Mouse (Mus musculus) CH12.LX (cell line): ENCODE measurements at regions not wholly inside any gene's neighbourhood (a gene's known extent, or its start where the extent isn't known, plus 50 kb on each side); places are given as distances from the start of the nearest gene placed in this dataset.

ENCODE experiments used
- DNase-seq: peaks from one replicate; pipeline ENCODE4 v3.0.0-alpha.2; 2013; ENCODE audit errors: extremely low read depth
- H3K27ac ChIP-seq: 2 replicates; pipeline ENCODE4 v1.5.1; 2012; ENCODE audit warnings: low read depth, mild to moderate bottlenecking, control low read depth, moderate library complexity; ENCODE audit not compliant: insufficient read depth
- H3K27me3 ChIP-seq: replicated peaks from 2 replicates; pipeline ENCODE3; 2012; ENCODE audit warnings: inconsistent platforms
- H3K36me3 ChIP-seq, 2 experiments: replicated peaks in 1 of 2; 2 replicates each; pipeline versions ENCODE3 to v1.6.1; 2012; ENCODE audit warnings: inconsistent platforms in 1 of 2, low read length in 1 of 2, mild to moderate bottlenecking in 1 of 2, mixed read lengths in 1 of 2, moderate library complexity in 1 of 2; ENCODE audit not compliant: control insufficient read depth in 1 of 2, insufficient read depth in 1 of 2
- H3K4me1 ChIP-seq, 2 experiments: 2 replicates each; pipeline ENCODE4 v1.6.1; 2012; ENCODE audit warnings: inconsistent platforms in 1 of 2, moderate library complexity in 1 of 2; ENCODE audit not compliant: insufficient read depth in 2 of 2, control insufficient read depth in 1 of 2
- H3K4me2 ChIP-seq: 2 replicates; pipeline ENCODE4 v1.6.1; 2012; ENCODE audit warnings: low read depth, mild to moderate bottlenecking, control low read depth; ENCODE audit not compliant: poor library complexity, insufficient read depth, severe bottlenecking
- H3K4me3 ChIP-seq, 3 experiments: fragments of 150-350 bp in 1 of 3; sonication (generic) in 1 of 3; replicated peaks in 1 of 3; 2 replicates each; pipeline versions ENCODE3 to v1.5.1; 2011 to 2012; ENCODE audit warnings: low read depth in 2 of 3, low read length in 2 of 3, mild to moderate bottlenecking in 2 of 3, moderate library complexity in 2 of 3, control low read depth in 1 of 3, improper control_type of control experiment in 1 of 3, inconsistent platforms in 1 of 3, mixed read lengths in 1 of 3; ENCODE audit not compliant: poor library complexity in 1 of 3
- H3K79me2 ChIP-seq: replicated peaks from 2 replicates; pipeline ENCODE4 v1.6.1; 2012; ENCODE audit warnings: mild to moderate bottlenecking, moderate library complexity; ENCODE audit not compliant: control insufficient read depth, poor library complexity, insufficient read depth, severe bottlenecking; ENCODE audit errors: extremely low read depth
- H3K9ac ChIP-seq: 2 replicates; pipeline ENCODE4 v1.6.1; 2012; ENCODE audit warnings: low read depth, mild to moderate bottlenecking, control low read depth, moderate library complexity; ENCODE audit not compliant: insufficient read depth
- H3K9me3 ChIP-seq: replicated peaks from 2 replicates; pipeline ENCODE3; 2012; ENCODE audit warnings: low read length, inconsistent platforms, mixed read lengths
- CHD2 ChIP-seq: IDR thresholded peaks from 2 replicates; pipeline ENCODE4 v1.6.1; 2011; ENCODE audit warnings: low read length, improper control_type of control experiment
- CTCF ChIP-seq, 2 experiments: IDR thresholded peaks in 1 of 2; conservative IDR thresholded peaks in 1 of 2; 2 replicates each; pipeline ENCODE4 v1.5.1; 2011 to 2012; ENCODE audit warnings: low read depth in 2 of 2, low read length in 2 of 2, improper control_type of control experiment in 1 of 2, inconsistent platforms in 1 of 2, mild to moderate bottlenecking in 1 of 2, moderate library complexity in 1 of 2
- ELF1 ChIP-seq: IDR thresholded peaks from 2 replicates; pipeline ENCODE4 v1.6.1; 2014; ENCODE audit warnings: low read depth, mild to moderate bottlenecking, inconsistent platforms, low read length, improper control_type of control experiment
- EP300 ChIP-seq: IDR thresholded peaks from 2 replicates; pipeline ENCODE4 v1.6.1; 2011; ENCODE audit warnings: low read length, improper control_type of control experiment
- HCFC1 ChIP-seq: IDR thresholded peaks from 2 replicates; pipeline ENCODE4 v1.6.1; 2012; ENCODE audit warnings: low read depth, mild to moderate bottlenecking, inconsistent platforms, low read length, improper control_type of control experiment
- JUND ChIP-seq: conservative IDR thresholded peaks from 2 replicates; pipeline ENCODE4 v1.6.1; 2011; ENCODE audit warnings: low read depth, low read length, improper control_type of control experiment
- KAT2A ChIP-seq: IDR thresholded peaks from 2 replicates; pipeline ENCODE4 v1.6.1; 2012; ENCODE audit warnings: low read length, improper control_type of control experiment, inconsistent platforms; ENCODE audit not compliant: insufficient replicate concordance
- MAFK ChIP-seq: IDR thresholded peaks from 2 replicates; pipeline ENCODE4 v1.6.1; 2011; ENCODE audit warnings: low read length, improper control_type of control experiment; ENCODE audit not compliant: insufficient replicate concordance
- MAZ ChIP-seq: IDR thresholded peaks from 2 replicates; pipeline ENCODE4 v1.6.1; 2012; ENCODE audit warnings: low read depth, mild to moderate bottlenecking, inconsistent platforms, low read length, improper control_type of control experiment, moderate library complexity
- MEF2A ChIP-seq: IDR thresholded peaks from 2 replicates; pipeline ENCODE4 v1.6.1; 2014; ENCODE audit warnings: low read depth, mild to moderate bottlenecking, inconsistent platforms, low read length, improper control_type of control experiment, borderline replicate concordance
- MXI1 ChIP-seq: IDR thresholded peaks from 2 replicates; pipeline ENCODE4 v1.6.1; 2011; ENCODE audit warnings: mild to moderate bottlenecking, low read depth, low read length, improper control_type of control experiment
- MYC ChIP-seq: IDR thresholded peaks from 2 replicates; pipeline ENCODE4 v1.6.1; 2011; ENCODE audit warnings: low read depth, mild to moderate bottlenecking, improper control_type of control experiment, low read length
- NELFE ChIP-seq: IDR thresholded peaks from 2 replicates; pipeline ENCODE4 v1.6.1; 2011; ENCODE audit warnings: low read depth, low read length, improper control_type of control experiment
- POLR2A ChIP-seq: IDR thresholded peaks from 2 replicates; pipeline ENCODE4 v1.6.1; 2011; ENCODE audit warnings: low read depth, mild to moderate bottlenecking, improper control_type of control experiment, low read length
- POLR2AphosphoS2 ChIP-seq: IDR thresholded peaks from 2 replicates; pipeline ENCODE4 v1.6.1; 2011; ENCODE audit warnings: low read depth, low read length, improper control_type of control experiment
- SIN3A ChIP-seq: IDR thresholded peaks from 2 replicates; pipeline ENCODE4 v1.6.1; 2012; ENCODE audit warnings: low read length, improper control_type of control experiment, inconsistent platforms
- SMC3 ChIP-seq: IDR thresholded peaks from 2 replicates; pipeline ENCODE4 v1.6.1; 2011; ENCODE audit warnings: low read depth, low read length, improper control_type of control experiment
- TBP ChIP-seq: conservative IDR thresholded peaks from 2 replicates; pipeline ENCODE4 v1.6.1; 2011; ENCODE audit warnings: low read depth, low read length, improper control_type of control experiment
- TCF12 ChIP-seq: IDR thresholded peaks from 2 replicates; pipeline ENCODE4 v1.6.1; 2014; ENCODE audit warnings: low read depth, mild to moderate bottlenecking, inconsistent platforms, low read length, improper control_type of control experiment
- UBTF ChIP-seq: IDR thresholded peaks from 2 replicates; pipeline ENCODE4 v1.6.1; 2012; ENCODE audit warnings: low read depth, mild to moderate bottlenecking, inconsistent platforms, low read length, improper control_type of control experiment, moderate library complexity
- ZC3H11A ChIP-seq: IDR thresholded peaks from 2 replicates; pipeline ENCODE4 v1.6.1; 2012; ENCODE audit warnings: low read depth, mild to moderate bottlenecking, inconsistent platforms, low read length, improper control_type of control experiment
- ZNF384 ChIP-seq: IDR thresholded peaks from 2 replicates; pipeline ENCODE4 v1.6.1; 2012; ENCODE audit warnings: low read depth, low read length, improper control_type of control experiment, inconsistent platforms
- dilution Hi-C: fragments of 300-500 bp; cut with MboI; formaldehyde crosslinking; loops from 2 replicates; pipeline ENCODE4 v1.14.3; 2020; ENCODE audit warnings: low sequenced_read_pairs; ENCODE audit not compliant: extremely low pct_unique_long_range_greater_than_20kb, extremely low pct_ligation_motif_present
- in situ Hi-C: fragments of 300-500 bp; cut with MboI; formaldehyde crosslinking; loops from 3 replicates; pipeline ENCODE4 v1.14.3; 2019; ENCODE audit warnings: low sequenced_read_pairs, low pct_ligation_motif_present, low pct_unique_long_range_greater_than_20kb, mixed read lengths

GRCm38 (mm10) chr2:131663199-131663809 is 101.2 kb upstream of the Adra1d start:
- TF ChIP-seq CTCF (conservative IDR thresholded peaks at IDR 0.05 in 1 of 2, IDR thresholded peaks at IDR 0.05 in 1 of 2; ENCODE audit: low read depth in 2 of 2, low read length in 2 of 2), result no peak
- no peak for TF ChIP-seq CHD2
- TF ChIP-seq ZC3H11A, result no peak
- TF ChIP-seq MEF2A, result no peak

GRCm38 (mm10) chr2:131652197-131652596 is 90.1 kb upstream of the Adra1d start:
- Histone ChIP-seq H3K4me2 (no peak overlapping the region), H3K9ac (no peak overlapping the region), H3K4me1 (peaks cover 0 to 4% of the 10 kb centered on the region in 2 experiments; a peak in 1 of 4 replicates), H3K79me2 (no peaks in the 10 kb centered on the region), H3K9me3 (peaks cover 2% of the 10 kb centered on the region), H3K27ac (no peak overlapping the region), H3K36me3 (no peaks in the 10 kb centered on the region), H3K27me3 (peaks cover 72% of the 10 kb centered on the region), H3K4me3 (no peak overlapping the region)
- dilution Hi-C loops (no loop called here), in situ Hi-C loops (no loop called here)
- no peak for TF ChIP-seq MAZ
- TF ChIP-seq TBP, result no peak
- no peak for TF ChIP-seq HCFC1
- no peak for TF ChIP-seq MAFK
- TF ChIP-seq EP300, result no peak
- no peak for TF ChIP-seq POLR2A
- no peak for TF ChIP-seq SIN3A
- no peak for TF ChIP-seq MYC
- no peak for TF ChIP-seq JUND
- no peak for TF ChIP-seq SMC3
- no peak for TF ChIP-seq UBTF
- no peak for TF ChIP-seq NELFE
- TF ChIP-seq MXI1, result no peak
- TF ChIP-seq ZNF384, result no peak
- TF ChIP-seq TCF12, result no peak
- TF ChIP-seq POLR2AphosphoS2, result no peak
- no peak for TF ChIP-seq ZC3H11A
- TF ChIP-seq CTCF (conservative IDR thresholded peaks at IDR 0.05 in 1 of 2, IDR thresholded peaks at IDR 0.05 in 1 of 2; ENCODE audit: low read depth in 2 of 2, low read length in 2 of 2), result no peak
- no peak for TF ChIP-seq ELF1
- no peak for TF ChIP-seq KAT2A
- DNase-seq, result no peak

More at GRCm38 (mm10) chr2:131663199-131663809, 101.2 kb upstream of the Adra1d start:
- H3K27ac ChIP-seq, result no peak overlapping the region
- H3K27me3 ChIP-seq, result peaks cover 75% of the 10 kb centered on the region
- dilution Hi-C loops, result no loop called here
- H3K79me2 ChIP-seq, result no peaks in the 10 kb centered on the region
- no peak overlapping the region for H3K4me3 ChIP-seq
- peaks cover 13% of the 10 kb centered on the region for H3K9me3 ChIP-seq
- H3K4me2 ChIP-seq, result no peak overlapping the region
- DNase-seq, result no peak
- no peaks in the 10 kb centered on the region for H3K36me3 ChIP-seq
- in situ Hi-C loops, result no loop called here
- no peaks in the 10 kb centered on the region for H3K4me1 ChIP-seq
- H3K9ac ChIP-seq, result no peak overlapping the region
